Mouse (Mus musculus) heart, adult 11 months (tissue): ENCODE results near the gene Qpctl.

ENCODE experiments used
- DNase-seq: peaks from one replicate; pipeline ENCODE4 v3.0.0; 2022

Qpctl gene

GRCm38 (mm10) chr7:19119083-19119482 lies 30.0 kb downstream of the Qpctl start:
- DNase-seq = peak; percentile 93

- DNase-seq = peak; percentile 97
Observed at GRCm38 (mm10) chr7:19118028-19118771, 30.9 kb downstream of the Qpctl start, which contains the start of gene Gm4969. Gene Gm4969 (minus strand): TSS chr7:19118368.

- no peak for DNase-seq
Observed at GRCm38 (mm10) chr7:19109565-19109964, 39.5 kb downstream of the Qpctl start.

DNA sequence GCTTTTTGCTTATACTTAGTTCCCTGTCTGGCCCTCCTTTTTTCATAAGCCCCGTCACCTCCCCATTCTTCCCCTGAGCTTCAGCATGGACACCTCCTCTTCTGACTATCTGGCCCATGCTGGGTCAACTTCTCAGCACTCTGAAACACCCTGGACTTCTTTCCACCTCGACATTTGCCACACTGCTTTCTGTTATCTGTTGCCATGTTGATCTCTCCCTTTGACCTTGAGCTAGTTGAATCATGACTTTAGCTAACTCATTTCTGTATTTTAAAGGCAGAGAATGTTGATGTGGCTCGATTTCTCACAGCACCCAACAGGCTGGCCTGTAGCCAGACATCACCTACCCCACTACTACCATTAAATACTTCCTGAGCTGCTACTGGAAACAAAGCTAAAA lies 41.7 kb downstream of the Qpctl start:
- no peak for DNase-seq

- DNase-seq = no peak
Observed at GRCm38 (mm10) chr7:19104486-19104885, 44.6 kb downstream of the Qpctl start.

GRCm38 (mm10) chr7:19103741-19104140 lies 45.4 kb downstream of the Qpctl start:
- no peak for DNase-seq

DNA sequence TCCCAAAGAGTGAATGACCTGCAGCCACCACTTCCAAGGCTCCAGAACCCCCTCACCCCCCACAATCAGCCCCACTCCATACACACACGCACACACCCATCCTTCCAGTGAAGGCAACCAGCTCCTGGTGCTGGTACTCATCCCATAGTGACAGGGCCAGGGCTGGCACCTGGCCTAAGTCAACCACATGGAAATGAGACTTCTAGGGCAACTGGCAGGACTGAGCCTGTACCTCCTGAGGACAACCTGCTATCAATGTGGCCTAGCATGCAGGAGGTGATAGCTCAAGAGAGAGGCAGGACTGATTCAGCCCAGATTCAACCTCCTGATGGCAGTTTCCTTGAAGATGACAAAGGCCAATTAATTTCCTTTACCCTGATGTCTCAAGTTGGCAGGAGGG lies 48.8 kb downstream of the Qpctl start:
- DNase-seq = peak; percentile 92

DNA sequence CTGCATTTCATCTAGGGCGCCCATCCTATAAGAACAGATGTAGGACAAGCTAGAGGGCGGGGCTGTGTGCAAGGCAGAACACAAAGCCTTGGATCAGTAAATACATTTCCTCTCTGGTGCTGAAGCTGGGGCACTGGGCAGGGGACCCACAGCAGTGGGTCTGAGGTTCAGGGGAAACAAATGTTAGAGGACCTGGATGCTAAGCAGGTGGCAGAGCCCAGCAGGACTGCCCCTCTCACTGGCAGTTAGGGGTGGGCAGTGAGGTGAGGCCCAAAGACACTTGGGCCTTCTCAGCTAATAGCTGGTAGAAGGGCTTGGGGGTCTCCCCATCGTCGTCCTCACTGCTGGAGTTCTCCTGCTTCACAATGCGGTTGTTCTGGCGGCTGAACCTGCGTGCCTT lies 50.3 kb downstream of the Qpctl start:
- DNase-seq = peak; percentile 91

GRCm38 (mm10) chr7:19097863-19098262 lies 51.2 kb downstream of the Qpctl start:
- peak; percentile 96 for DNase-seq

- peak; percentile 95 for DNase-seq
Observed at GRCm38 (mm10) chr7:19097217-19097616, 51.9 kb downstream of the Qpctl start.

- peak; percentile 95 for DNase-seq
Observed at GRCm38 (mm10) chr7:19096421-19096976, 52.6 kb downstream of the Qpctl start.

GRCm38 (mm10) chr7:19095751-19096110 lies 53.4 kb downstream of the Qpctl start:
- peak; percentile 97 for DNase-seq

DNA sequence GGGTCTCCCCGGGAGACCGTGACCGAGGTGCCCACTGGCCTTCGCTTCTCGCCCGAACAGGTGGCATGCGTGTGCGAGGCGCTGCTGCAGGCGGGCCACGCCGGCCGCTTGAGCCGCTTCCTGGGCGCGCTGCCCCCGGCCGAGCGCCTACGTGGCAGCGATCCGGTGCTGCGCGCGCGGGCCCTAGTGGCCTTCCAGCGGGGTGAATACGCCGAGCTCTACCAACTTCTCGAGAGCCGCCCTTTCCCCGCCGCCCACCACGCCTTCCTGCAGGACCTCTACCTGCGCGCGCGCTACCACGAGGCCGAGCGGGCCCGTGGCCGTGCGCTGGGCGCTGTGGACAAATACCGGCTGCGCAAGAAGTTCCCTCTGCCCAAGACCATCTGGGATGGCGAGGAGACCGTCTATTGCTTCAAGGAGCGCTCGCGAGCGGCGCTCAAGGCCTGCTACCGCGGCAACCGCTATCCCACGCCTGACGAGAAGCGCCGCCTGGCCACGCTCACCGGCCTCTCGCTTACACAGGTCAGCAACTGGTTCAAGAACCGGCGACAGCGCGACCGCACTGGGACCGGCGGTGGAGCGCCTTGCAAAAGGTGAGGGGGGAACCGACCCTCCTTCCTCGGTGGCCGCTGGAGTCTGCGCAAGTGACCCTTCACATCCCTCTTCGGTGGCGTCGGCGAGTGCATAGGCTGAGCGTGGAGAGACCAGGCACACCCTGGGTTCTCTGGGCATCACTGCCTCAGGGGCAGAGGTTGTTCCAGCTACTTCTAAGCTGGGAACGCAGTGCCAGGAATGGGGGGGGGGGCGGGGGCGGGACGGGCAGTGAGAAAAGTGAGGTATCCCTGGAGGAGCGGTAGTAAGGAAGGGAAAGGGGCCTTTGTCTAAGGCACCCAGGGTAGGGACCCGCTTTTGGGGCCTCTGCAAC lies 54.0 kb downstream of the Qpctl start:
- peak; percentile 97 for DNase-seq

- no peak for DNase-seq
Observed at GRCm38 (mm10) chr7:19094471-19094825, 54.6 kb downstream of the Qpctl start, which contains the start of gene Six5. Gene Six5 (plus strand): TSS chr7:19094594.

- DNase-seq = peak; percentile 100
Observed at GRCm38 (mm10) chr7:19093537-19094385, 55.3 kb downstream of the Qpctl start.

DNA sequence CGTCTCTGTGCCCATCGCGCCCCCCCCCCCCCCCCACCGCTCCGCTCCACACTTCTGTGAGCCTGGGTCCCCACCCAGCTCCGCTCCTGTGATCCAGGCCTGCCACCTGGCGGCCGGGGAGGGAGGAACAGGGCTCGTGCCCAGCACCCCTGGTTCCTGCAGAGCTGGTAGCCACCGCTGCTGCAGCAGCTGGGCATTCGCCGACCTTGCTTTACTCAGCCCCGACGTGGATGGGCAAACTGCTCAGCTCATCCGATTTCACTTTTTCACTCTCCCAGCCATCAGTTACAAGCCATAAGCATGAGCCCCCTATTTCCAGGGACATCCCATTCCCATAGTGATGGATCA lies 55.9 kb downstream of the Qpctl start:
- DNase-seq = peak; percentile 98

DNA sequence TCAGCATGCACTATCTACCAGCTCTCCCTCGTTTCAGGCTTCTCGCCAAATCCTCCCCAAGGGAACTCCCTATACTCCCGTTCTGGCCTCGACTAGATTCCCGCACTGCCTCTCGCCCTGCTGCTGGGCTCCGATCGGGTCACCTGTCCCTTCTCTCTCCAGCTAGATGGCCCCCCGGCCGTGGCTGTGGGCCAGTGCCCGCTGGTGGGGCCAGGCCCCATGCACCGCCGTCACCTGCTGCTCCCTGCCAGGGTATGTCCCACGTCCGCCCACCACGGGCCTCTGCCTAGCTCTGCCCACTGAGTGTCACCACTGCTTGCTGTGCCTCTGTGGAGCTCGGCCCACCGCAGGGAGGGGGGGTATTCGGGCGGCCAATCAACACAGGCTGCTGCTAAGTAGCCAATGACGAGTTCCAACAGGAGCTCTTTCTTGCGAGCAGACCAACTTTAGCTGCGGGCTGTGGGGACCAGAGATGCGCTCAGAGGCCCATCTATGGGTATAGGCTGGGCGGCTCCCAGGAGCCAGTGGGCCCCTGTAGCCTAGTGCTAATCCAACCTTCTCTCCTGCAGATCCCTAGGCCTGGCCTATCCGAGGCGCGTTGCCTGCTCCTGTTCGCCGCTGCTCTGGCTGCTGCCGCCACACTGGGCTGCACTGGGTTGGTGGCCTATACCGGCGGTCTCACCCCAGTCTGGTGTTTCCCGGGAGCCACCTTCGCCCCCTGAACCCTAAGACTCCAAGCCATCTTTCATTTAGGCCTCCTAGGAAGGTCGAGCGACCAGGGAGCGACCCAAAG lies 56.5 kb downstream of the Qpctl start:
- peak; percentile 99 for DNase-seq

DNA sequence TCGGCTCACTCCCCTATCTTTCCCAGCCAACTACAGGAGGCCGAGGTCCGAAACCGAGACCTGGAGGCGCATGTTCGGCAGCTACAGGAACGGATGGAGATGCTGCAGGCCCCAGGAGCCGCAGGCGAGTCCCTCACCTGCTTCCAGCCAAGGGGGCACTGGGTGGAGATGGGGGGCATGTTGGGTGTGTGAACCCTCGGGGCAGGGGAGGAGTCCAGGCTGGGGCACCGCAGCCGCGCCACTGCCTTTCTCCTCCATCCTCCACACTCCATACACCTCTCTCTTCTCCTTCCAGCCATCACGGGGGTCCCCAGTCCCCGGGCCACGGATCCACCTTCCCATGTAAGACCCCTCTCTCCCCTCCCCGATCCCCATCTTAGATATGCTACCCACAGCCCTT lies 57.2 kb downstream of the Qpctl start:
- peak; percentile 94 for DNase-seq
